Mouse (Mus musculus): ENCODE measurements at regions not wholly inside any gene's neighbourhood (a gene's known extent, or its start where the extent isn't known, plus 50 kb on each side); places are given as distances from the start of the nearest gene placed in this dataset.

- TF ChIP-seq CTCF (IDR thresholded peaks at IDR 0.05; ENCODE audit: borderline replicate concordance, extremely low read depth, insufficient read depth, insufficient read length) (no peak), POLR2A (IDR thresholded peaks at IDR 0.05; ENCODE audit: borderline replicate concordance, extremely low read depth, insufficient read depth, insufficient read length, poor library complexity, severe bottlenecking) (no peak)
Observed at GRCm38 (mm10) chrX:99555976-99556781, 85.1 kb upstream of the Pja1 start.

Data from brain, embryonic 14.5 days (tissue).